Mouse (Mus musculus): Measurements from ENCODE around the gene Med26. TPM values are rescaled to one million over a fixed set of nuclear protein-coding genes. Genes with fewer than 3 reads are reported as not detected.

Med26 gene
- total RNA-seq, 2 experiments from 2014 or later: 8.5 to 9.8 TPM

Small RNA genes within 50 kb of the gene (microRNA-seq; reads per million reads assigned to microRNA genes)
- gene Gm28019 (0 reads per million in 2 experiments), gene Mir7068 (5.0 to 9.1 reads per million in 2 experiments)

Other genes starting within 250 kb of the Med26 start
- gene Gm10282, start 243.0 kb downstream of the Med26 start, total RNA-seq (2021): 1 to 10 TPM; 5.1 to 8.7 TPM
- 10 to 100 TPM; 16.6 to 21.2 TPM for gene Klf2, start 229.2 kb downstream of the Med26 start, total RNA-seq (2021)
- 10 to 100 TPM; 63.3 to 69.5 TPM for gene Eps15l1, start 126.8 kb downstream of the Med26 start, total RNA-seq (2021)
- gene Calr3, start 104.4 kb downstream of the Med26 start, total RNA-seq (2021): 1 to 10 TPM in 1 of 2 experiments, under 1 TPM in 1; 0.86 to 1.2 TPM
- gene 1700030K09Rik, start 104.4 kb downstream of the Med26 start, total RNA-seq (2021): 10 to 100 TPM; 11.4 to 12.6 TPM
- 10 to 100 TPM; 68.9 to 77.4 TPM for gene Cherp, start 73.0 kb downstream of the Med26 start, total RNA-seq (2021)
- 10 to 100 TPM; 50.8 to 53.8 TPM for gene Slc35e1, start 55.7 kb downstream of the Med26 start, total RNA-seq (2021)
- gene Smim7, start 22.8 kb upstream of the Med26 start, total RNA-seq (2021): 100 to 1,000 TPM; 125 to 126 TPM
- 100 to 1,000 TPM; 136 to 148 TPM for gene Tmem38a, start 23.8 kb upstream of the Med26 start, total RNA-seq (2021)
- 10 to 100 TPM; 33.7 to 36.7 TPM for gene Nwd1, start 98.4 kb upstream of the Med26 start, total RNA-seq (2021)
- gene Sin3b, start 175.0 kb upstream of the Med26 start, total RNA-seq (2021): 100 to 1,000 TPM; 139 to 152 TPM
- gene F2rl3, start 213.6 kb upstream of the Med26 start, total RNA-seq (2021): not detected